ENCODE assay signal across 9 mouse cellular contexts in genomic region chr10:93672646-93673479, GRCm38 (mm10). TPM values are rescaled to one million over a fixed set of nuclear protein-coding genes. Genes with fewer than 3 reads are reported as not detected.
DNase-seq lines count a peak whose midpoint lies in the region; ATAC-seq lines count a peak whose summit lies in the region.
"Had no signal": no experiment of that assay in that cellular context is flagged by ENCODE, and none has a peak within 500 bp of the region (broad histone marks: within the 10 kb centered on the region; RNA-seq: fewer than 3 reads in every experiment).

No protein-coding gene starts in this region.

- no peak overlapping the region for H3K27ac ChIP-seq in intestine, embryonic 15.5 days
- no peak overlapping the region for H3K27ac ChIP-seq in forebrain, embryonic 10.5 days

- no peak overlapping the region for H3K4me3 ChIP-seq in intestine, embryonic 15.5 days (replicated peaks)
- H3K4me3 ChIP-seq in forebrain, embryonic 10.5 days: no peak overlapping the region

- H3K9ac ChIP-seq in intestine, embryonic 15.5 days: no peak overlapping the region

- H3K9me3 ChIP-seq in intestine, embryonic 15.5 days: no peaks in the 10 kb centered on the region
- H3K9me3 ChIP-seq in forebrain, embryonic 10.5 days: no peaks in the 10 kb centered on the region; the same call in 1 of the 2 replicates

- no peaks in the 10 kb centered on the region for H3K36me3 ChIP-seq in intestine, embryonic 15.5 days
- H3K36me3 ChIP-seq in forebrain, embryonic 10.5 days (replicated peaks): peaks cover 14% of the 10 kb centered on the region

- peak; percentile 12 for DNase-seq in adrenal gland, adult 2 months
- DNase-seq in adrenal gland, adult 8-10 months: no peak
- DNase-seq in frontal cortex, postnatal 14 days (ENCODE audit: low spot score in 2 of 2): peak; percentile 22 to 35
- DNase-seq in lung, postnatal 4 days: peak; percentile 15 to 41
- DNase-seq in forebrain, embryonic 10.5 days (ENCODE audit: extremely low spot score, low spot score): no peak
- DNase-seq in embryo, embryonic 11 days: no peak
- no peak for DNase-seq in cerebellum, adult 9-11 months
- DNase-seq: midbrain, embryonic 14.5 days had no signal

- H3K27me3 ChIP-seq in intestine, embryonic 15.5 days (replicated peaks): no peaks in the 10 kb centered on the region
- no peaks in the 10 kb centered on the region for H3K27me3 ChIP-seq in forebrain, embryonic 10.5 days (ENCODE audit: poor library complexity, severe bottlenecking)

- peaks cover 2% of the 10 kb centered on the region; the same call in 1 of the 2 replicates for H3K4me1 ChIP-seq in intestine, embryonic 15.5 days (replicated peaks)
- H3K4me1 ChIP-seq in forebrain, embryonic 10.5 days: no peaks in the 10 kb centered on the region

- 55% methylated on average over 22 of the region's 22 CpGs for WGBS in intestine, embryonic 15.5 days
- 89% methylated on average over 22 of the region's 22 CpGs for WGBS in forebrain, embryonic 10.5 days

- H3K4me2 ChIP-seq in intestine, embryonic 15.5 days (replicated peaks): peak overlapping the region; percentile 37

- ATAC-seq in intestine, embryonic 15.5 days: 0 out of 2 replicates have a peak, but pooled peaks have one; percentile 41

RNA-seq across cellular contexts. Expression of gene Ntn4, which starts 32.4 kb away (rescaled TPM):
- total RNA-seq in adrenal gland, adult 2 months (2021): 10 to 100 TPM; 14.6 to 26.8 TPM
- 11.0 and 12.5 TPM in 2 replicates for polyA plus RNA-seq in adrenal gland, adult 2 months (2012; rRNA removed)
- total RNA-seq in adrenal gland, adult 8-10 months (2022): 10 to 100 TPM; 20.1 to 30.3 (median 26.3) TPM
- 0.29 and 0.47 TPM in 2 replicates for polyA plus RNA-seq in intestine, embryonic 15.5 days (2015; fragmentation: Nextera tagmentation; extraction: Ambion mirVana)
- polyA plus RNA-seq in forebrain, embryonic 10.5 days (2016; fragmentation: Nextera tagmentation; extraction: Ambion mirVana): 0.84 and 1.1 TPM in 2 replicates

Comparison
In these comparisons a context has a peak if more than half of its experiments do, and no peak if none do; other contexts are left out.
1. DNase-seq: peak in adrenal gland, adult 2 months (single experiment), frontal cortex, postnatal 14 days (2 of 2) and lung, postnatal 4 days (2 of 2); none in adrenal gland, adult 8-10 months (single experiment), forebrain, embryonic 10.5 days (single experiment), embryo, embryonic 11 days (single experiment) and cerebellum, adult 9-11 months (single experiment).